Mouse (Mus musculus): ENCODE results near the gene Ssxb6. TPM values are rescaled to one million over a fixed set of nuclear protein-coding genes. Genes with fewer than 3 reads are reported as not detected.
"Not testable (repeated sequence)": the region's sequence is repeated elsewhere in the genome, so short reads cannot be mapped to it uniquely, and the experiment has no call there.

The Ssxb6 gene
- total RNA-seq (2015) (not detected in 2 replicates), total RNA-seq (2017) (not detected in 2 replicates)

GRCm38 (mm10) chrX:8548155-8548554 lies at the start of gene Ssxb6:
Gene Ssxb6, minus strand, starts transcription at chrX:8548255.
- ATAC-seq (ENCODE audit: poor library complexity, severe bottlenecking), result not testable (repeated sequence)

GRCm38 (mm10) chrX:8591716-8592115 lies 43.7 kb upstream of the Ssxb6 start, which contains the start of gene Ssxb3:
Gene Ssxb3, minus strand, starts transcription at chrX:8591816.
- ATAC-seq (ENCODE audit: poor library complexity, severe bottlenecking), result not testable (repeated sequence)

GRCm38 (mm10) chrX:8524854-8525253 lies 23.2 kb downstream of the Ssxb6 start, which contains the start of gene Gm14459:
Gene Gm14459, minus strand, starts transcription at chrX:8524954.
- no peak for ATAC-seq (ENCODE audit: poor library complexity, severe bottlenecking)

Other genes with a start within 250 kb of the Ssxb6 start
- gene Ssxb10, start 220.8 kb downstream of the Ssxb6 start, total RNA-seq (2015), result not detected in 2 replicates
- gene Ssxb10, start 220.8 kb downstream of the Ssxb6 start, total RNA-seq (2017), result not detected in 2 replicates
- gene Ssxb9, start 181.3 kb downstream of the Ssxb6 start, total RNA-seq (2015), result not detected in 2 replicates
- not detected in 2 replicates for gene Ssxb9, start 181.3 kb downstream of the Ssxb6 start, total RNA-seq (2017)
- gene Ssxb1, start 134.9 kb downstream of the Ssxb6 start, total RNA-seq (2015), result not detected in 2 replicates
- gene Ssxb1, start 134.9 kb downstream of the Ssxb6 start, total RNA-seq (2017), result not detected in 2 replicates
- gene Ssxb2, start 86.5 kb downstream of the Ssxb6 start, total RNA-seq (2015), result not detected in 2 replicates
- gene Ssxb2, start 86.5 kb downstream of the Ssxb6 start, total RNA-seq (2017), result not detected in 2 replicates
- gene Gm14459, start 23.3 kb downstream of the Ssxb6 start, total RNA-seq (2015), result not detected in 2 replicates
- gene Gm14459, start 23.3 kb downstream of the Ssxb6 start, total RNA-seq (2017), result not detected in 2 replicates
- not detected in 2 replicates for gene Ssxb3, start 43.6 kb upstream of the Ssxb6 start, total RNA-seq (2015)
- not detected in 2 replicates for gene Ssxb3, start 43.6 kb upstream of the Ssxb6 start, total RNA-seq (2017)
- gene Ssxb8, start 142.6 kb upstream of the Ssxb6 start, total RNA-seq (2015), result not detected in 2 replicates
- not detected in 2 replicates for gene Ssxb8, start 142.6 kb upstream of the Ssxb6 start, total RNA-seq (2017)
- gene Ssx9, start 200.2 kb upstream of the Ssxb6 start, total RNA-seq (2015), result not detected in 2 replicates
- gene Ssx9, start 200.2 kb upstream of the Ssxb6 start, total RNA-seq (2017), result not detected in 2 replicates